Mouse (Mus musculus) erythroblast, embryonic 14.5 days (primary cell): ENCODE data around the gene Fam126a.

Experiments
- GATA1 ChIP-seq: IDR thresholded peaks from 2 replicates; pipeline ENCODE4 v1.6.1; 2012; ENCODE audit warnings: low read length, inconsistent platforms, mixed read lengths
- TAL1 ChIP-seq: IDR thresholded peaks from 3 replicates; pipeline ENCODE4 v1.6.1; 2012; ENCODE audit warnings: low read length, inconsistent platforms, mixed read lengths

- TF ChIP-seq TAL1 (no peak), GATA1 (no peak)
These were observed 15.6 kb upstream of the Fam126a start for GRCm38 (mm10) chr5:24045998-24046631.
